Mouse (Mus musculus): ENCODE measurements at regions not wholly inside any gene's neighbourhood (a gene's known extent, or its start where the extent isn't known, plus 50 kb on each side); places are given as distances from the start of the nearest gene placed in this dataset.

GRCm38 (mm10) chr10:96337797-96338608, 201.6 kb downstream of the Gm5426 start:
- TF ChIP-seq CTCF (IDR thresholded peaks at IDR 0.05 in 2 of 3, conservative IDR thresholded peaks at IDR 0.05 in 1 of 3; ENCODE audit: control insufficient read depth in 1 of 3, insufficient read depth in 1 of 3, low read depth in 2 of 3, low read length in 3 of 3, poor library complexity in 1 of 3, severe bottlenecking in 1 of 3) (no peak), TBP (IDR thresholded peaks at IDR 0.05; ENCODE audit: low read depth, low read length) (no peak)
